Mouse (Mus musculus): Measurements from ENCODE around the gene Atp6v1g3.

The Atp6v1g3 gene

DNA sequence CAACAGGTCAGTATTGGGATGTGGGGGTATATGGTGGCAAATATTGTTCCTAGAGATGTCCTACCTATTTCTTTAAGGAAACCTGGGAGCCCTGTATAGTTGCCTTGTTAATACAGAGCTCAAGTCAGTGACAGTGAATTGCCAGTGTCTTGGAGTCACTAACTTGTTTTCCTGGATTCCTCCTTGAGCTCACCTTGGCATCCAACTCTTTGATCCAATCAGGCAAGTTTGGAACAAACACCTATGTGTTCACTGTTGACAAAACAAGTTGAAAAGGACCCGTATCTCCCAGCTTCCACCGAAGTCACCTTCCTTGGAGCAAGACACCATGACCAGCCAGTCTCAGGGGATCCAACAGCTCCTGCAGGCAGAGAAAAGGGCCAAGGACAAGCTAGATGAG, at the start of gene Atp6v1g3:
Gene Atp6v1g3, plus strand, starts transcription at position 301 of the 400 bp plus-strand sequence.
- no peak for DNase-seq

DNA sequence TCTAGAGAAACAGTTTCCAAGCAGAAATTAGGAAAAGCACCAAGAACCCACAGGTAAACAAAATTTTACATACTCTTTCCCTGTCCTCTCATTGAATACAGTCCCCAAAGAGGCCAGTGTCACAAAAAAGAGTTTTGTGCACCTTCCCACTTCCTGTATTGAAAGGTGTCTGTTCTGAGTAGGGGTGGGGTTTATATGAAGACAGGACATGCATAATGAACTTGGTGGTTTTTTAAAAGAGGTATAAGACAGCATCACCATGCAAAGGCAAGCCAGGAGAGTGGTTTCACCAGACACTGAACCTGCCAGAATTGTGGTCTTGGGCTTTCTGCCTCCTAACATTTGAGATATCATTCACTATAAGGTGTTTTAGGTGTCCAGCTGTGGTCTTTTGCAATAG, 40.5 kb upstream of the Atp6v1g3 start:
- DNase-seq: no peak

DNA sequence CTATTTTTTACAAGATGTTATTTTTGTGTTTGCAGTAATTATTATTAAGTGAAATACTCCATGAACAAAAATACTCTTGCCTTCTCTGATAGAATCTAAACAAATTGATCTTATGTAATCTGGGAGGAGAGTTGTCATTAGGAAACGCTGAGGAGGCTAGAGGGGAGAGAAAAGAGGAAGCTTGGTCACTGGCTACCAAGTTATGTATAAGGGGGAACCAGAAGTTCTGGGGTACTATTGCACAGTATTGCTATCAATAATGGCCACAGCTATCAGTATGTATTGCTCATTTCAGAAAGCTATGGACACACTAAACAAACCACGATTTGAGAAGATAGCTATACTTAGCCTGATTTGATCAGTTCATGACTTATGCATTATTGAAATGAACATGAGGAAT, 36.3 kb upstream of the Atp6v1g3 start:
- no peak for DNase-seq

DNA sequence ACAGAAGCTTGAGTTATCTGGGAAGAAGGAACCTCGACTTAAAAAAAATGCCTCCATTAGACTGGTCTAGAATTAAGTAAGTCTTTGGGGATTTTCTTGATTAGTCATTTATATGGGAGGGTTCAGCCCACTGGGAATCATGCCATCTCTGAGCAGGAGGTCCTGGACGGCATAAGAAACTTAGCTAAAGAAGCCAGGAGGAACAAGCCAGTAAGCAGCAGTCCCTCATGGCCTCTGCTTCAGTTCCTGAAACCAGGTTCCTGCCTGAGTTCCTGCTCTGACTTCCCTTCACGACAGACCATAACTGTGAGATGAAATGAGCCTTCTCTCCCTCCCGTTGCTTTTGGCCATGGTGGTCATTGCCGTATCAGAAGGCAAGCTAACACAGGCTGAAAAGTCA, 29.6 kb upstream of the Atp6v1g3 start:
- DNase-seq: peak; percentile 34 to 55

DNA sequence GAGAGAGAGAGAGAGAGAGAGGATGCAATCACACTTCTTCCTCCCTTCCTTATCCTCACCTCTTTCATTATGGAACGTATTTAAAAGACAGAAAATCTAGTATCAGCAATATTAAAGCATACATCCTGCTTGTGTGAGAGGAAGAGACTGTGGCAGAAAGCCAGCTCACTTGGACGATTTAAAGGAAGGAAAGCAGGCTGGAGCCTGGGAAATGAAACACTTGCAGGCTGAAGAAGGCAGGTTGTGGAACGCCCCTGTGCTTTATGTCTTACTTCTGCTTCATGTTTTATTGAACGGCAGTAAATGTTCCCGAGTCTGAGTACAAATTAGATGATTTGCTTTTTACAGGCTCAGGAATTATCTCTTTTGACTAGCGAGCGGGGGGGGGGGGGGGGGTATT, 29.1 kb upstream of the Atp6v1g3 start:
- DNase-seq: peak; percentile 26 to 32

DNA sequence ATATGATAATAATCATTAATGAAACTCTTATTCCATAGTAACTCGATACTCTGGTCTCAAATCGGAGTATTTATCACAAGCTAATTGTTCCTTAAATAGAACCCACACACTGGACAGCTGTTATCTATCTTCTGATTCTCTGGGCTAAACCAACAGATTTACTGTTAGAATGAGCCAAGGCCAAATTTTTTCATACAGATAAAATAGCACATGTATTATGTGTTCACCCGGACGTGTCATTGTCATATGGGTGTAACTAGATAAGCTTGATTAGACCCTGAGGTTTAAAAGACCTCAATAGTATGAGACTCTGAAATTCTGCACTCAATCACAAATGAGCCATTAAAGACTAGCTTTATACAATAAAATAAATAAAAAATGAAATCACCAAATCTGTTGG, 28.4 kb upstream of the Atp6v1g3 start:
- DNase-seq: no peak

DNA sequence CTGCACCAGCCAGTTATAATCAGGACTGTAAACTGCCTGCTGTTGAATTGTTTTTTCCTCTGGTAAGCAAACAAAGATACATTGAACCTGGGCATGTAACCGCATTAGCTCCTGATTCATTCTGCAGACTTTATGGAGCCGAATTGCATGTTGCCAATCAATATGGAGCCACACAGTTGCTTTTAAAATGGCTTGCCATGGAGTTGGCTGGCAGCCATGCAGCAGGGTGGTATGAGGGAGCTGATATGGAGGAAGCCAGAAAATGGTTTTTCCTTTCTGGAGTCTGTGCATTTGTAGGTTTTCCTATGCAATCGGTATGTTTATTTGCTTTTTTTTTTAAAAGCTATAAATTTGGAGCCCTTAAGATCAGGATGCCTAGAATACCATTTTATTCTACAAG, 28.0 kb upstream of the Atp6v1g3 start:
- DNase-seq: peak; percentile 65 to 78

DNA sequence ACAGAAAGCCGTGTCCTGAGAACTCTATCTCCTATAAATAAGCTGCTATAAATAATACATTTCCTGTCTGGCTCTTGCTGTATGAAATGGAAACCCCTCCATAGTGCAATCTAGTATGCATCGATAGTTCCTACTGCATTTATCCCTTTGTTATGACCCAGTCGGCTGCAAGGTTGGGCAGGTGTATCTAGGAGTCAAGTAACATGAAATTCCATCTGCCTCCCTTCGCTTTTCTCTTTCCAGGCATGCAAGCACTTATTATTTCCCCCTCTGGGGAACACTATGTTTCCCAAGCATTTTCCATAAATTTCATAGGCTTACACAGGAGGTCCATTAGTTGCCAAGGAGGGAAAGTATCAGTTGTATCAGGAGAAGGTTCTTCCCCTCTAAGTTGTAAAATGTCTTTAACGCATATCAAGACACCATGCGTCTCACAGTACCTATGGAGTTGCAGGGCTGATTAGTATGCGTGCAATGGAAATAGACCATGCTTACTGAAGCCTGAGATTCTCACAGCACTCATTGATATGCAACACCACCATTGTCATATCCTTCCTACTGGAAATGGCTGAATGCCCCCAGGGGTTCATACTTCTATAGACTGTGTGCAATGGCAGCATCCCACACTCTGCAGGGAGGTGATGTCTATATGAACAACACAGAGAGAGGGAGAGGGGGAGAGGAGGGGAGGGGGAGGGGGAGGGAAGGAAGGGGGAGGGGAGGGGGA, 26.9 kb upstream of the Atp6v1g3 start:
- no peak for DNase-seq

DNA sequence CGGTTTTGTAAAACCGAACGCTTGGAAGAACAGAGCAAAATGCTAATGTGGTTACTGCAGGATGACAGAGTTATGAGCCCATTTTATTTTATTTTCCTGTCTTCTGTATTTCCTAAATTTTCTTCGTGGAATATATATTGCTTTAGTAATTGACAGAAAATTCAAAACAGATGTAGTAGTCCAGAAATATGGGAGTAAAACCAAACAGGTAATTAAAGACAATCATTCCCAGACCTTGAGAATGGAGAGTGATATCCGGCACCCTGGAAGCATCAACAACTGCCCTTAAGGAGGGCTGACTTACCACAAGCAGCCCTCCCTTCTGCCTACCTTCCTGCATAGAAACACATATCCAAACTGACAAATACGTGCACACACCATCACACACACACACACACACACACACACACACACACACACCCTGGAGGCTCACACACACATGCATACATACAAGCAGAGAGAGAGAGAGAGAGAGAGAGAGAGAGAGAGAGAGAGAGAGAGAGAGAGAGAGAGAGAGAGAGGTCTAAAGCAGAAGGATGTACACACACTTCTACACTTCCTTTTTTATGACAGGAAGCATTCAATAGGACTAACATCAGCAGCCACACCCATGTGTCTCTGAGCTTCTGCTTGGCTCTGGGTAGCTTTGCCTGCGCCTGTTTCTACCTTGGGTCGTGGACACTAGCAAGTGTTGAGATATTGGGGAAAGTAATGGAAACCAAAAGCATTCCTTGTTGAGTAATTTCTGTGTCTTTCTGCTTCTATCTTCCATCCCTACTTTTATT, 25.6 kb upstream of the Atp6v1g3 start:
- no peak for DNase-seq

DNA sequence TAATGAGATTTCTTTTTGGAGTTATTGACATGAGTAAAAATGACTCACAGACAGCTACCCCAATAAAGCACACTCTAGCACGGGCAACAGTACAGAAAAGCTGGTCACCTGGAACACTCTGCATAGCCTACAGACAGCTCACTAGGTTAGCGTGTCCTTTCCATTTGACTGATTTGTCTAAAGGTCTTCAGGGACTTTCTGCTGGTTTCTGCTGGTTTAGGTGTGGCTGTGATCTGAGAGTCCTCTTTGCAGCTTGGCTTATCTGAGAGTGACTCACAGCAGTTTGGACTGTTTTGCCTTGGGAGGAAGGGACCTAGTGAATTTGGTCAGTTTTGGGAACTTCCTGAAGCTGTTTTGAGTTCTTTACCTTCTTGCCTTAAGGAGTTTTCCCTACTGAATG, 24.8 kb upstream of the Atp6v1g3 start:
- no peak for DNase-seq

DNA sequence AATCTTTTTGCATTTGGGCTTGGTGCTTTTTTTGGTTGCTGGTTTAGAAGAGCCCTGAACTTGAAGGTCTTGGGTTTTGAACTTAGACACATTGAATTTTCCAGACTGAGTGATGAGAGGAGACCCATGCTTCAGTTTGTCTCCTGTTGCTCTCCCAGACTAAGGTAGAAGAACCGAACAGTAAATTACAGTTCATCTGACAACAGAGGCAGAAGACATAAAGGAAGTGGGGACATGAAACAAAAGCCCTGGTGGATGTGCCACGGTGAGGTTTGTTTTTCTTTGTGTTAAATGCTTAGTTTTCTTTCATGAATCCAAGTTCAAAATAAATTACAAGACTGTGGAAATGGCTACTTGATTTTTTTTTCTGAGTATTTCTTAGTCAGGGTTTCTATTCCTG, 22.6 kb upstream of the Atp6v1g3 start:
- no peak for DNase-seq

DNA sequence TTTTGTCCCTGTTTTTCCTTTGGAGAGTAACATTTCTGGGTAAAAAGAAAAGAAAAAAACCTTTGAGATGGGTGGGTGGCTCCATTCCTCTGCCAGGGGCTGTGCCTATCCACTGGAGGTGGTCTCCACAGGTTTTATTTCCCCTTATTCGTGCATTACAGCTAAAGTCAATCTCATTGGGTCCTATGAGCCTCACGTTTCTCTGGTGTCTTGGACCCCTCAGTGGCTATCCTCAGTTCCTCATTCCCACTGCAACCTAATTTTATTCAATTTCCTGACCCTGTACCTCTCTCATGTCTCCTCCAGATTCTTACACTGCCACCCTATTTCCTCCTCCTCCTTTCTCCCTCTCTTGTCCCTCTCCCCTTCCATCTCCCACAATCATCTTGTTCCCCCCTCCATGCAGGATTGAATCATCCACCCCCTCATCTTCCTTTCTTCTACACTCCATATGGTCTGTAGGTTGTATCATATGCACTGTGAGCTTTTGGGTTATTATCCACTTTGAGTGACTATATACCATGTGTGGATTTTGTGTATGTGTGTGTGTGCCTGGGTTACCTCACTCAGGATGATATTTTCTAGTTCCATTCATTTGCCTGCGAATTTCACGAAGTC, 17.3 kb upstream of the Atp6v1g3 start:
- no peak for DNase-seq

DNA sequence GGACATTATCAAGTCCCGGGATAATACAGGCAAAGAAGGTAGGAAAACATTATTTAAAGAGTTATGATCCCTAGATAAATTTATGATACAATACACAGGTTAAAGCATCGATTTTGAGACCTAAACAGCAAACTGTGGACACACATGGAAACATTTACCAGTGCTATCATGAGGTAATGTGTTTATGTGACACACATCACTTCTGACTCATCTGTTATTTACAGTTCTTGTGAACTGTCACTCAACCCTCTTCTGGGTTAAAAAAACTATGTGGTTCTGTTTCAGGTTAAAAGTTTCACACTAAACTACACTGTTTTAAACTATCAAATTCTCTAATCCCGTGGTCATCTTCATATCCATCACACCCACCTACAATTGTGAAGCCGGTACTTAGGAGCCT, 14.8 kb upstream of the Atp6v1g3 start:
- no peak for DNase-seq

DNA sequence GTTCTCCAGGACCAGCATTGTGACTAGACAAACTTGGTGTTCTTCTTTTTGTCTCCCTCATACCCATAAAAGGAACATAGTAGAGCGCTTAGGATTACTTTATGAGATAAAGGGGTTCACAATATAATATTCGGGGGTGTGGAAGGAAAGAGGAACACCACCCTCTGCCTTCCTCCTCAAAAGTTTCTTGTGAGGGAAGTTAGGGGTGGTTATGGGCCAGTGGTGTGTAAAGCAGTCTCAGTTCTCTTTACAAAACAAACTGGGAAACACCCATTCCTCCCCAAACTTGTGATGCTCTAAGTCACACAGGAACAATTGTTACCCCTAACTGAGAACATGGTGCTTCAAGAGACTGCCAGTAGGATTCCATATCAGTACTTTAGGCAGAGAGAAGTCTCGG, 12.0 kb upstream of the Atp6v1g3 start:
- DNase-seq: no peak

DNA sequence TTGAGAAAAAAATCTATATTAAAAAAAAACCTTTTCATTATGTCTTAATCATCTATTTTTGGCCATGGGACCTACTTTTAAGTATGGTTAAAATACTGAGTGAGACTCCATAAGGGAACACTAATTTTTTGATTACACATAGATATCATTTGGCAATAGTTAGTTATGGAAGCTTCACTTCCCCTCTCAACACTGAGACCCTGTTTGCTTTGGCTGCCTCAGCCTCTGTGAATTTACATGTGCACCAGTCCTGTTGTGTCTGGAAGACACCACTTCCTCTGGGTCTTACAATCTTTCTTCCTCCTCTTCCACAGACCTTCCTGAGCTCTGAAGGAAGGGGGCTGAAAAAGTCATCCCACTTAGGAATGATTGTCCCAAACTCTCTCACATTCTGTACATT, 11.1 kb upstream of the Atp6v1g3 start:
- no peak for DNase-seq

DNA sequence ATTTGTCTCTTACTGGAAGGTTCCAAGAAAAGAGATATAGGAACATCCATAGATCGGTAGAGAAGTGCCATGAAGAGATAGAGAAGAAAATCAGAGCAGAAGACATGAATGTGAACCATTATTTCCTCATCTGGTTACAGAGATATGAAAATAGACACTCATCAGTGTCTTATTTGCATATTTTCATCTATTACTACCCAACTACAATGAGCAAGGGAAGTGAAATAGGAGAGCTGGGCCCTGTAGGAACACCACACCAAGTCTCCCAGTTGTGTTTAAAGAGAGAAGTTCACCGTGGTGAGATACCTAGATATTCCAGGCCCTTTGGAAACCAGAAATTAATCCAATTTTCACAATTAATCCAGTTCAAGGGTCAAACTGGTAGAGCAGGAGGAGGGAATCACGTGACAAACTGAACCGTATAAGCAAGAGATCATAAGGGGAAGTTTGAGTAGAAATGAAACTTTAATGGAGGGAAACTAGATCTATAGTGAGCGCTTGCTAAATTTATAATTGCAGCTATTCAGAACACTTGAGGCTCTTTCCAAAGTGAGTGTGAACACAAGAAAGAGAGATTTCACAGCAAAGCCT, 6.0 kb upstream of the Atp6v1g3 start:
- DNase-seq: no peak

DNA sequence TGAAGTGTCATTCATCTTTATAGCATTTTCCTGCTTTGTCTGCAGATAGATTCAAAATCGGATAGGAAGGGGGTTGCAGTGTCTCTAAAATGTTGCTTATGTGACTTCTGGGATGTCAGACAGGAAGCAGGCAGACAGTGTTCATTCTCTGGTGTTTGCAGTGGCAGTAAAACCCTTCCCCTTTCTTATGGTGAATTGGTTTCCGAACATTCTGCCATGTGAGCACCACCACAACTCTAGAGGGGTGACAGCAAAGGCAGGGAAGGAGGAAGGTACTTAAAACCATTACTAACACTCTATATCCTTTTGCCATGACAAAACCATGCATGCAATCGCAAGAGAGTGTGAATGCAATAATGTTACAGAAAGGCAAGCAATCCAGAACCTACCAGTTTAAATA, 1.4 kb downstream of the Atp6v1g3 start:
- no peak for DNase-seq

DNA sequence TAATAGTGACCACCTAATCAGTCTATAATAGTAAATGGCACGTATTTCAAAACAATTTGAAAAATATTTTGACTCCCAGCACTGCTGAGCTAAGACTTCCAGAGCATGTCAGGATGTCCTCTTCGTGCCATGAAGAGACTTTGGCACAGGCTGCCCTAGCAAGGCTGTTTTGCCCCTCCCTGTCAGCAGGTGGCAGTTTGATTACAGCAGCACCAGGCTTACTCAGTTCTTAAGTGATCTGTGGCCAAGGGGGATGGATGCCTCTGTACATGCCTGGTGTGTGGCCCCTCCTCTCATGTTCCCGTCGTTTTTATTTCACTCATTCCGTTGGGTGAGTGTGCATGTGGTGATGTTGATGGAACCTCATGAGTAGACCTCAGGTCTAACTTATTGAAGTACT, 2.3 kb downstream of the Atp6v1g3 start:
- DNase-seq: peak; percentile 21 to 47

DNA sequence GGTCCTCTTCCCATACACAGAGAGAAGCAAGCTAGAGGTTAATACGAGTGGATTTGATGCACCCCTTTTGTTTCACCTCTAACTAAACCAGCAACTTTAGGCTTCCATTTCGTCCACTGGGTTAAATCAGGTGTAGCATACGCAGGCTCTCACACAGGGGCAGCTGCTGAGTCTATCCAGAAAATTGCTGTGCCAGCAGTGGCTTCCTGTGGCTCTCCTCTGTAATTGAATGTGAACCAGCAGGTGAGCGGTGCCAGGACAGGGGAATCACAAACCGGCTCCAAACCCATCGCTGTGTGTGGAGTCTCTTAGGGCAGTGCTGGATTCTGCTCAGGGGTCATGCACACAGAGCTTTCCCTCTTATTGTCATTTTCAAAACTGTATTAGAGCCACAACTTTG, 7.6 kb downstream of the Atp6v1g3 start:
- DNase-seq: peak; percentile 21 to 51

DNA sequence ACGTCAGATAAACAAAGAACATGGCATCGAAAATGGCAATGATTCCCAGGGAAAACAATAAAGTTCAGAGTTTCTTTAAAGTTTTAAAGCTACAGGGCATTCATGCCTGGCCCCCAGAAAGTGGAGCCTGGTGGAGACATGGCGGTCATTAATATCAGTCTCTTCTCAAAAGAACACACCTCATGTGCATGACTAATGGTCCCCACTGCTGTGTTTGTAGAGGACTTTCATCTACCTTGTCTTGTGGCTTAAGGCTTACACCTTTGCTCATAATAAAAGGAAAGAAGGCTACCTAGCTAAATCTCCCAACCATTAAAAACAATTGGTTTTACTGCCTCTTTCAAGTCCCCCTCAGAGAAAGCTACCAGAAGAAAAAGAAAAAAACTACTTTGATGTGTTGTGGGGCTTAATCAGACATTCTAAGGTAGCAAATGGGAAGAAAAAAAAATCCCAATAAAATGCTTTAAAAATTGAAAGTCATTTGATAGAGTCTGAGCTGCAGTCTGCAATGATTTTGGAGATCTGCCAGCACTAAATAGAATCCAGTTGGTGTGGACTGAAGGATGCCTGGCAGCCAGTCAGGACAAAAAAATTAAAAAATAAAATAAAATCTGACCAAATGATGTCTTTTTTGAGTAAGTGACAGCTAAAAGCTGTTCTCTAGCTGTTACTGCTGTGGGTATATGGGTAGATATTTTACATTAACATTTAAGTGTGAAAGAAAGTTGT, 9.0 kb downstream of the Atp6v1g3 start:
- peak; percentile 45 to 75 for DNase-seq

DNA sequence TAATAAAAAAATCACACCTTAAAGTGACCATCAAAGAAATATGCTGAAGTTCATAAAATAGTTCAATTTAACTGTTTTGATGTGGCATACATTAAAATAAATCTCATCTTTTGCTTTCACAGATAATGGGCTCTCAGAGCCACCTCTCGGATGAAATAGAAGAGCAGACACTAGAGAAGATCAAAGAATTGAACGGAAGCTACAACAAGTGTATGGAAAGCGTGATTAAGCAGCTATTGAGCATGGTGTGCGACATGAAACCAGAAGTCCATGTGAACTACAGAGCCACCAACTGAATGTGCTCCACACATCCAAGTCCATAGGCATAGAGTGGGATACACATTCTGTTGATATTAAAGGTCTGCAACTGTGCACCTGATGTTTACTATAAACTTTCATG, 14.1 kb downstream of the Atp6v1g3 start:
- no peak for DNase-seq

DNA sequence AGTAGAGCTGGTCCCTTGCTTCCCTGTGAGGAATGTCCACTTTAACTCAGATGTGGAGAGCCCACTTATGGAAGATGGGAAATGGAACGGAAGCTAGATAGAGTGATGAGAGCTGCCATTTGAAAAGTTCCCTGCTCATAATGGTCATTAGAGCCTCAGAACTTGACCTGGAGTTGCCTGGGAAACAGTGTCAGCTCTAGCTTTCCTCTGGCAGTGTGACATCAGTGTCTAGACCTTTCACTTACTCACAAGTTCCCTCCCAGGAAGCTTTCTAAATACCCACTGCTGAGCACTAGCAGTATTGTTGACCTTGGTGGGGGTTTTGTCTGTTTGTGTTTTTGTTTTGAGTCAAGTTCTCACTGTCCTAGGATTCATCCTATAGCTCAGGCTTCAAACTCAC, 15.2 kb downstream of the Atp6v1g3 start:
- no peak for DNase-seq
